Mouse (Mus musculus) heart, postnatal 0 days (tissue): ENCODE data around the gene H2-T24.

Source experiments
- CTCF ChIP-seq: IDR thresholded peaks from 2 replicates; pipeline ENCODE4 v1.5.1; 2016; ENCODE audit warnings: antibody characterized with exemption, control low read depth, low read depth
- EP300 ChIP-seq: IDR thresholded peaks from 2 replicates; pipeline ENCODE4 v1.6.1; 2016; ENCODE audit warnings: antibody characterized with exemption, low read depth

- TF ChIP-seq CTCF: no peak
- TF ChIP-seq EP300: no peak
Observed at GRCm38 (mm10) chr17:35958533-35959223, 61.7 kb downstream of the H2-T24 start.
